Mouse (Mus musculus): ENCODE data around the gene Ablim1. TPM values are rescaled to one million over a fixed set of nuclear protein-coding genes. Genes with fewer than 3 reads are reported as not detected.

The Ablim1 gene
- polyA plus RNA-seq, 1 experiment from 2014 or later = 52.8 TPM

DNA sequence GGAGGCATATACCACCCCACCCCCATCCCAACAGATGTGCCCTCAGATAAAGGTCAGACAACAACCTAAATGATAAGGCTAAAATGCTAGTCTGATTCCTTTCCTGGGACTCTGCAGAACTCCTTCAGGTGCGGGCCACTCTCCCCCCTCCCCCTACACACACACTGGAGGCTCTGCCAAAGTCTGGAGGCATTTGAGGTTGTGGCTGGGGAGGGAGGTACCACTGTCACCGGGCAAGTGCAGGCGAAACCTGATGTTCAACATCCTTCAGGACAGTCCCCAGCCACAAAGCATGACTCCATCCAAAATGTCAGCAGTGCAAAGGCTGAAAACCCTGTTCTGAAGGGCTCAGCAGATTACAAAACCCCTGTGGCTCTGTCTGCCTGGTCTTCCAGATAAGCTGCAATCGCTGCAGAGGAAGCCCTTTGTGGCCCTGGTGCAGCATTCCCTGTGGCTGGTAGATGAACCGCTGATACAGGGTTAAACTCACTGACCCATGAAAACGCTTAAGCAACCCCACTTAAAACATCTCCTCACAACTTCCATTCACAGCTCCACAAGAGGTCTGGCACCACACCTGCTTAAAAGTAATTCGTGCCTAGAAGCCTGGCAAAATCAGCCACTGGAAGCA is 197.7 kb downstream of the Ablim1 start:
- 0 out of 2 replicates have a peak overlapping the region, but pooled peaks have one; percentile 3 for H3K4me3 ChIP-seq (replicated peaks; ENCODE audit: low read depth, low read length)
- 7% methylated on average over 7 of the region's 7 CpGs for WGBS
- no peak overlapping the region for H3K9ac ChIP-seq (replicated peaks; ENCODE audit: low read length)
- peak overlapping the region; percentile 37; the same call in 1 of the 2 replicates for H3K27ac ChIP-seq (replicated peaks; ENCODE audit: low read depth, low read length)
- H3K36me3 ChIP-seq (ENCODE audit: control insufficient read depth, insufficient read depth, low read length) = no peaks in the 10 kb centered on the region
- no peaks in the 10 kb centered on the region for H3K9me3 ChIP-seq (ENCODE audit: control insufficient read depth, low read length)
- H3K4me2 ChIP-seq (ENCODE audit: low read length) = peak overlapping the region; percentile 53
- peaks cover 29% of the 10 kb centered on the region for H3K4me1 ChIP-seq (ENCODE audit: control insufficient read depth, insufficient read depth, low read length)
- ATAC-seq (ENCODE audit: low FRiP score, low TSS enrichment) (no peak), DNase-seq (peak; percentile 56)
- H3K27me3 ChIP-seq (ENCODE audit: control insufficient read depth, insufficient read depth, low read length) = no peaks in the 10 kb centered on the region

DNA sequence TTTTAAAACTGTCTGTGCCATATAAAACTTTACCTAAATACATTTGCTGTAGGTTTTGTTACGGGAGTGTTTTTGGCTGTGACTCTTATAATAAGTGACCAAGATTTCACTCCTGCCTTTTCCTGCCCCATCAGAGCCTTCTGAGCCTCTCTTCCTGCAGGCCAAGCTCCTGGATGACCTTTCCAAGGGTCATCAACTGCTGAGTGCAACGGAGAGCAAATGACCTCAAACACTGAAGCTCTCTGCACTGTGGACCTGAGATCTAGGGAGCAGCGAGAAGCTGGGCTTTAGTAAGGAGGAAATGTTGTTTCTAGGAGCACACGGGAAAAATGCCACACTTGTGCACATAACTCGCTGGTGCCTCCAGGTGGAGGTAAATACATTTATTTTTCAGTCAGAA is 199.0 kb downstream of the Ablim1 start:
- Histone ChIP-seq H3K9ac (replicated peaks; ENCODE audit: low read length) (no peak overlapping the region), H3K4me2 (ENCODE audit: low read length) (no peak overlapping the region), H3K36me3 (ENCODE audit: control insufficient read depth, insufficient read depth, low read length) (no peaks in the 10 kb centered on the region), H3K27me3 (ENCODE audit: control insufficient read depth, insufficient read depth, low read length) (no peaks in the 10 kb centered on the region), H3K4me1 (ENCODE audit: control insufficient read depth, insufficient read depth, low read length) (peaks cover 29% of the 10 kb centered on the region), H3K4me3 (replicated peaks; ENCODE audit: low read depth, low read length) (no peak overlapping the region), H3K9me3 (ENCODE audit: control insufficient read depth, low read length) (no peaks in the 10 kb centered on the region), H3K27ac (replicated peaks; ENCODE audit: low read depth, low read length) (no peak overlapping the region)
- DNase-seq (no peak), ATAC-seq (ENCODE audit: low FRiP score, low TSS enrichment) (no peak)
- 58% methylated on average over 5 of the region's 5 CpGs for WGBS

DNA sequence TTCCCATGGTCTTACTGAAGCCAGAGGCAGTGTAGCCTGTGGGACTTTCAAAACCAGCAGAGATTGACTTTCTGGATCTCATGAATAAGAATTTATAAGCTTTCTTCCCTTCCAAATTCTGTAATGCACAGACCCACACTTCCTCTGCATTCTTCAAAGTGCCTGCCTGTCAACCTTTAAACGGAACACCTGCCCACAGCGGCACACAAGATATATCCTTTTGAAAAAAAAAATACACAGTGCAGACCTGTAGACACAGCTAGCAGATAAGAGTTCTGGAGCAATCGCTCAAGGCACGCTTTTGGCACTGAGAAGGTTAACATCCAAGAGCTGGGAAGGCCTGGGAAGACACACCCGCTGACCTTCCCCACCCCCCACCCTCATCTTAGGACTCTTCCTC is 199.8 kb downstream of the Ablim1 start:
- H3K4me2 ChIP-seq (ENCODE audit: low read length) = no peak overlapping the region
- no peaks in the 10 kb centered on the region for H3K36me3 ChIP-seq (ENCODE audit: control insufficient read depth, insufficient read depth, low read length)
- H3K27ac ChIP-seq (replicated peaks; ENCODE audit: low read depth, low read length) = no peak overlapping the region
- H3K9ac ChIP-seq (replicated peaks; ENCODE audit: low read length) = no peak overlapping the region
- H3K4me1 ChIP-seq (ENCODE audit: control insufficient read depth, insufficient read depth, low read length) = peaks cover 29% of the 10 kb centered on the region
- H3K27me3 ChIP-seq (ENCODE audit: control insufficient read depth, insufficient read depth, low read length) = no peaks in the 10 kb centered on the region
- WGBS = 81% methylated on average over 5 of the region's 5 CpGs
- ATAC-seq (ENCODE audit: low FRiP score, low TSS enrichment) = no peak
- no peak for DNase-seq
- no peaks in the 10 kb centered on the region for H3K9me3 ChIP-seq (ENCODE audit: control insufficient read depth, low read length)
- no peak overlapping the region for H3K4me3 ChIP-seq (replicated peaks; ENCODE audit: low read depth, low read length)

DNA sequence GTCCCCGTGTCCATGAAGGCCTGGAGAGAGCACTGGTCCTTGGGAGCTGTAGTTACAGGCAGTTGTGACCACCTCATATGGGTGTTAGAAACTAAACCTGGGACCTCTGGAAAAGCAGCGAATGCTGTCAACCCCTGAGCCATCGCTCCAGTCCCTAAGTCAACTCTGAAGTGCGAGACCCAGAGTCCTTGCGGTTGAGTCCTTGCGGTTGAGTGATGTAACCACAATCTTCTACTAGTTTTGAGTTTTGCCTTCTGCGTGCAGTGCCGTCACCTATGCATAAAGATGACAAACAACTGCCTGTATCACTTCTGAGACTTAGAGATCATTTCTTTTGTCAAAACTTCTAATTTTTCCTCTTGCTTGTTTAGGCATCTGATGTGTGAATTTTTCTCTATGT is 200.7 kb downstream of the Ablim1 start:
- Histone ChIP-seq H3K9me3 (ENCODE audit: control insufficient read depth, low read length) (no peaks in the 10 kb centered on the region), H3K4me2 (ENCODE audit: low read length) (no peak overlapping the region), H3K4me3 (replicated peaks; ENCODE audit: low read depth, low read length) (no peak overlapping the region), H3K9ac (replicated peaks; ENCODE audit: low read length) (no peak overlapping the region), H3K36me3 (ENCODE audit: control insufficient read depth, insufficient read depth, low read length) (no peaks in the 10 kb centered on the region), H3K27me3 (ENCODE audit: control insufficient read depth, insufficient read depth, low read length) (no peaks in the 10 kb centered on the region), H3K27ac (replicated peaks; ENCODE audit: low read depth, low read length) (no peak overlapping the region), H3K4me1 (ENCODE audit: control insufficient read depth, insufficient read depth, low read length) (peaks cover 28% of the 10 kb centered on the region)
- WGBS = 98% methylated on average over 8 of the region's 8 CpGs
- DNase-seq = no peak
- no peak for ATAC-seq (ENCODE audit: low FRiP score, low TSS enrichment)

DNA sequence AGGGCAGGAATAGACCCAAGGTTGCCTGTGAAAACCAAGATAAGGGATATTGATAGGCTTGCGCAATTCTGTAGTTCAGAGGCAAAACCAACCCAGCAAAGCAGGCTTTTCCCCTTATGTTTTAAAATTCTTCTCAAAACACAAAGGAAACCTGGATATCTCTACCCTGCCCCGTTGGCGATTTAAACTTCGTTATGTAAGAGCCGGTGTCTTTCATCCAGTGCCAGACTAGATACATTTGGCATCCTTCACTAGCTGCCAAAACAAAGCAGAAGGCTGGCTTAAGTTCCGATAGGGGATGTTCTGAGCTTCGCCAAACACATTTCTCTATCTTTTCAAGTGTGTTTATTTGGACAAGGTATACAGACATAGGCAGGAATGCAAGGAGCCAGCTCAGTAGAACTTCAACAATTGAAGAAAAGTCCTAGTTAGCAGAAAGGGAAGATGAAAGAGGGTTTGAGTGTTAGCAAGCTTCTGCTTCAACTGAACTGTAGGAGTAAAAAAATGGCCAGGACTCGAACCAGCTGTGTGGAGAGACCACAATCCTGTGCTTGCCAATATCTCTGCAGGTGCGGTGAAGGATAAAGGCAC is 201.8 kb downstream of the Ablim1 start:
- DNase-seq (peak; percentile 61), ATAC-seq (ENCODE audit: low FRiP score, low TSS enrichment) (no peak)
- Histone ChIP-seq H3K9ac (replicated peaks; ENCODE audit: low read length) (no peak overlapping the region), H3K36me3 (ENCODE audit: control insufficient read depth, insufficient read depth, low read length) (no peaks in the 10 kb centered on the region), H3K4me1 (ENCODE audit: control insufficient read depth, insufficient read depth, low read length) (peaks cover 18% of the 10 kb centered on the region; the same call in 1 of the 2 replicates), H3K27me3 (ENCODE audit: control insufficient read depth, insufficient read depth, low read length) (no peaks in the 10 kb centered on the region), H3K4me3 (replicated peaks; ENCODE audit: low read depth, low read length) (no peak overlapping the region), H3K4me2 (ENCODE audit: low read length) (no peak overlapping the region), H3K27ac (replicated peaks; ENCODE audit: low read depth, low read length) (no peak overlapping the region), H3K9me3 (ENCODE audit: control insufficient read depth, low read length) (no peaks in the 10 kb centered on the region)
- 79% methylated on average over 9 of the region's 9 CpGs for WGBS

DNA sequence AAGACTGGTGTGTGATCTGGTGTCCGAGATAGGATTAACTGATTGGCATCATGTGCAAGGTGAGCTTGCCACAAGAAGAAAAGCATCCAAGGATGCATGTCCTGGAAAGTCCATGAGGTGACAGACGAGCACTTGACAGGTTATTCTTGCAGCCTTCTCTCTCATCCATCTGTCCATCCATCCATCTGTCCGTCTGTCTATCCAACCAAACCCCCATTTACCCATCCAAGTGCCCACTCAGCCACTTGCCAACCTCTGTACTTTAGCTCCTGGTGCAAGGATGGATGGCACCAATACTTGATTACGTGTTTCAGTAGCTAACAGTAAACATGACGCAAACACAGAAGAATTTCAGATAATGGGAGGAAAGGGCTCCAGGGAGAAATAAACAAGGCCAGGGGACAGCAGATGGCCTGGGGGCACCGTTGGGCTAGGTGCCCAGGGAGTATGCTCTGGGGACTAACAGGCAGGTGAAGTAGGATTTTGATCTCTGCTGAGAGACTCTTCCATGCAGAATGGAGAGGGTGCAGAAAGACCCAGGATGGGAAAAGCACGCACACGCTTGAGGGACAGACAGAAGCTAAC is 202.4 kb downstream of the Ablim1 start:
- DNase-seq = no peak
- H3K4me2 ChIP-seq (ENCODE audit: low read length) = no peak overlapping the region
- H3K4me1 ChIP-seq (ENCODE audit: control insufficient read depth, insufficient read depth, low read length) = peaks cover 13% of the 10 kb centered on the region; the same call in 1 of the 2 replicates
- no peak overlapping the region for H3K9ac ChIP-seq (replicated peaks; ENCODE audit: low read length)
- no peaks in the 10 kb centered on the region for H3K36me3 ChIP-seq (ENCODE audit: control insufficient read depth, insufficient read depth, low read length)
- no peak for ATAC-seq (ENCODE audit: low FRiP score, low TSS enrichment)
- no peaks in the 10 kb centered on the region for H3K27me3 ChIP-seq (ENCODE audit: control insufficient read depth, insufficient read depth, low read length)
- H3K4me3 ChIP-seq (replicated peaks; ENCODE audit: low read depth, low read length) = no peak overlapping the region
- WGBS = 85% methylated on average over 8 of the region's 8 CpGs
- no peaks in the 10 kb centered on the region for H3K9me3 ChIP-seq (ENCODE audit: control insufficient read depth, low read length)
- H3K27ac ChIP-seq (replicated peaks; ENCODE audit: low read depth, low read length) = no peak overlapping the region

DNA sequence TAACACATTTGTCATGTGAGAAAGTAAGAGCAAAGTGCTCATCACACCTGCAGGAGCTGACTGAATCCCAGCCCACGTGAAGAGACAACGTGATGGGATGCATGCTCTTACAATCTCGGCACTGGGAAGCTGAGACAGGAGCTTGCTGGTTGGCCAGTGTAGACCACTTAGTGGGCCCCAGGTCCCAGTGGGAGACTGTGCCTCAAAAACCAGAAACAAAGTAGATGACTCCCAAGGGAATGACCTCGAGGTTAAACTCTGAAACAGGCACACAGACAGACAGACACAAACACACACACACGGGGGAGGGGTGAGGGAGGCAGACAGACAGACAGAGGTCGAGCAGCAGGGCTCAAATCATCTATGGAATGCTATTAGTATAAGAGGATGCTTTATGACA is 203.4 kb downstream of the Ablim1 start:
- no peak overlapping the region for H3K9ac ChIP-seq (replicated peaks; ENCODE audit: low read length)
- ATAC-seq (ENCODE audit: low FRiP score, low TSS enrichment) (no peak), DNase-seq (no peak)
- H3K4me1 ChIP-seq (ENCODE audit: control insufficient read depth, insufficient read depth, low read length) = peaks cover 3% of the 10 kb centered on the region; the same call in 1 of the 2 replicates
- no peak overlapping the region for H3K27ac ChIP-seq (replicated peaks; ENCODE audit: low read depth, low read length)
- H3K9me3 ChIP-seq (ENCODE audit: control insufficient read depth, low read length) = no peaks in the 10 kb centered on the region
- H3K36me3 ChIP-seq (ENCODE audit: control insufficient read depth, insufficient read depth, low read length) = no peaks in the 10 kb centered on the region
- no peak overlapping the region for H3K4me3 ChIP-seq (replicated peaks; ENCODE audit: low read depth, low read length)
- 81% methylated on average over 6 of the region's 6 CpGs for WGBS
- H3K4me2 ChIP-seq (ENCODE audit: low read length) = no peak overlapping the region
- no peaks in the 10 kb centered on the region for H3K27me3 ChIP-seq (ENCODE audit: control insufficient read depth, insufficient read depth, low read length)

DNA sequence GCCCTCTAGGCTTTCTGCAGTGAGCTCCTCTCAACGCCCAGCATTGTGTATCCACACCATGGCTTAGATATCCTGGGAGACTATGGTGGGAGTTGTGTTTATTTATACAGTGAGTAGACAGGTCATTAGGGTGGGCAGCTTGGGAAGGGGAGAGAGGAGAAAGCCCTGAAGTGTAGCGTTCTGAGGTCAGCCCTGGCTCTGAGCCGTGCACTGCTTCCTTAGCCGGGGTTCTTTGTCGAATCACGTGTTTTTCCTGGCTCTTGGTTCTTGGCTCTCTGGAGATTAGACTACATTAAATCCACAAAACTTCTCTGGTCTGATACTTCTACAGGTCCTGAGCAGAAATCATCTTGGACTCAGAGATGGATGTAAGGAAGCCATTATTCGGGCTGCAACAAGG is 205.1 kb downstream of the Ablim1 start:
- Histone ChIP-seq H3K4me3 (replicated peaks; ENCODE audit: low read depth, low read length) (no peak overlapping the region), H3K27me3 (ENCODE audit: control insufficient read depth, insufficient read depth, low read length) (no peaks in the 10 kb centered on the region), H3K9ac (replicated peaks; ENCODE audit: low read length) (no peak overlapping the region), H3K4me2 (ENCODE audit: low read length) (no peak overlapping the region), H3K27ac (replicated peaks; ENCODE audit: low read depth, low read length) (no peak overlapping the region), H3K9me3 (ENCODE audit: control insufficient read depth, low read length) (no peaks in the 10 kb centered on the region), H3K4me1 (ENCODE audit: control insufficient read depth, insufficient read depth, low read length) (no peaks in the 10 kb centered on the region), H3K36me3 (ENCODE audit: control insufficient read depth, insufficient read depth, low read length) (no peaks in the 10 kb centered on the region)
- ATAC-seq (ENCODE audit: low FRiP score, low TSS enrichment) (no peak), DNase-seq (no peak)
- WGBS = 81% methylated on average over 7 of the region's 7 CpGs

DNA sequence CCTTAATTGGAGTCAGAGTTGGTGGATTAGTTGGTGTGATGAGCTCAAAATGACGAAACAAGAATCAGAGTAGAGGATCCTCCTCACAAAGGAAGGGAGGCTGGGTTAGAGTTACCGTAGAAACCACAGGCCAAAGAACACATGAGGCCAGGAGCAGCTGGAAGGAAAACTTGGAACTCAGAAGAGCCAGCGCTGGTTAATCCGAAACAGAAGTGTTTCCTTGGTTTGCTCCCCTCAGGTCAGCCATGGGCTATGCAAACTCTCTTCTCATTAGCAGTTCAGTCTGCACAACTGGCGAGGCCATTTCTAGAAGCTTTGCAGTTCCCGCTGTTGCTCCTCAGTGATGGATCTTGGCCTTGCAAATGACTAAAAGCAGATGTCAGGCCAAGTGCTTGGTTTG is 208.2 kb downstream of the Ablim1 start:
- Histone ChIP-seq H3K4me2 (ENCODE audit: low read length) (no peak overlapping the region), H3K9me3 (ENCODE audit: control insufficient read depth, low read length) (no peaks in the 10 kb centered on the region), H3K4me1 (ENCODE audit: control insufficient read depth, insufficient read depth, low read length) (no peaks in the 10 kb centered on the region), H3K9ac (replicated peaks; ENCODE audit: low read length) (no peak overlapping the region), H3K27me3 (ENCODE audit: control insufficient read depth, insufficient read depth, low read length) (no peaks in the 10 kb centered on the region), H3K27ac (replicated peaks; ENCODE audit: low read depth, low read length) (no peak overlapping the region), H3K36me3 (ENCODE audit: control insufficient read depth, insufficient read depth, low read length) (no peaks in the 10 kb centered on the region), H3K4me3 (replicated peaks; ENCODE audit: low read depth, low read length) (no peak overlapping the region)
- DNase-seq (no peak), ATAC-seq (ENCODE audit: low FRiP score, low TSS enrichment) (no peak)
- WGBS = 72% methylated on average over 6 of the region's 6 CpGs
